Mouse (Mus musculus) liver, embryonic 14.5 days (tissue): ENCODE measurements at regions not wholly inside any gene's neighbourhood (a gene's known extent, or its start where the extent isn't known, plus 50 kb on each side); places are given as distances from the start of the nearest gene placed in this dataset.

Experiments used
- ATAC-seq: fragments of 200-750 bp; cut with Nextera tagmentation; 2 replicates; pipeline ENCODE4 v1.8.0; 2017; ENCODE audit warnings: moderate number of reproducible peaks, mild to moderate bottlenecking, moderate library complexity; ENCODE audit not compliant: insufficient read depth
- DNase-seq, 3 experiments: peaks; one replicate each; pipeline ENCODE4 v3.0.0-alpha.2; 2012 to 2013; ENCODE audit warnings: low read depth in 3 of 3, low spot score in 3 of 3
- H3K27ac ChIP-seq: fragments of 300-500 bp; sonication (generic); 2 replicates; pipeline ENCODE4 v1.5.1; 2014; ENCODE audit warnings: moderate library complexity, mild to moderate bottlenecking, control low read depth, inconsistent platforms
- H3K27me3 ChIP-seq: fragments of 300-500 bp; sonication (generic); 2 replicates; pipeline ENCODE4 v1.6.1; 2014; ENCODE audit warnings: mild to moderate bottlenecking, low read length, moderate library complexity; ENCODE audit not compliant: control insufficient read depth, insufficient read depth
- H3K36me3 ChIP-seq: fragments of 300-500 bp; sonication (generic); replicated peaks from 2 replicates; pipeline ENCODE4 v1.6.1; 2014; ENCODE audit warnings: low read depth; ENCODE audit not compliant: control insufficient read depth, insufficient read depth
- H3K4me1 ChIP-seq, 2 experiments: fragments of 200-500 bp in 1 of 2; fragments of 300-500 bp in 1 of 2; sonication (generic) in 1 of 2; replicated peaks; 2 replicates each; pipeline ENCODE4 v1.6.1; 2012 to 2014; ENCODE audit warnings: antibody characterized with exemption in 1 of 2, inconsistent platforms in 1 of 2, low read length in 1 of 2; ENCODE audit not compliant: control insufficient read depth in 2 of 2, insufficient read depth in 2 of 2
- H3K4me2 ChIP-seq: fragments of 300-500 bp; sonication (generic); 2 replicates; pipeline ENCODE4 v1.6.1; 2014; ENCODE audit warnings: low read depth, mild to moderate bottlenecking, control low read depth, moderate library complexity
- H3K4me3 ChIP-seq, 2 experiments: fragments of 200-500 bp in 1 of 2; fragments of 300-500 bp in 1 of 2; sonication (generic) in 1 of 2; 2 replicates each; pipeline ENCODE4 v1.5.1; 2012 to 2014; ENCODE audit warnings: low read depth in 2 of 2, low read length in 2 of 2, mild to moderate bottlenecking in 2 of 2, control low read depth in 1 of 2, inconsistent platforms in 1 of 2, moderate library complexity in 1 of 2; ENCODE audit not compliant: insufficient read depth in 1 of 2
- H3K9ac ChIP-seq: fragments of 300-500 bp; sonication (generic); replicated peaks from 2 replicates; pipeline ENCODE4 v1.6.1; 2014; ENCODE audit warnings: mild to moderate bottlenecking, control low read depth, moderate library complexity
- H3K9me3 ChIP-seq: fragments of 300-500 bp; sonication (generic); 2 replicates; pipeline ENCODE4 v1.6.1; 2016; ENCODE audit warnings: low read length, mixed read lengths; ENCODE audit not compliant: control insufficient read depth
- CTCF ChIP-seq: IDR thresholded peaks from 2 replicates; pipeline ENCODE4 v1.5.1; 2016; ENCODE audit warnings: antibody characterized with exemption, low read depth, control low read depth
- EP300 ChIP-seq: IDR thresholded peaks from 2 replicates; pipeline ENCODE4 v1.6.1; 2016; ENCODE audit warnings: antibody characterized with exemption, low read depth
- WGBS: fragments of 180-500 bp; shearing (Covaris S2); extraction: QIAGEN DNeasy Blood & Tissue Kit; methylation state at CpG from one replicate; pipeline ENCODE4 v1.1.7; 2014; ENCODE audit not compliant: insufficient replicate concordance; 5-methylcytosine and 5-hydroxymethylcytosine counted together

DNA sequence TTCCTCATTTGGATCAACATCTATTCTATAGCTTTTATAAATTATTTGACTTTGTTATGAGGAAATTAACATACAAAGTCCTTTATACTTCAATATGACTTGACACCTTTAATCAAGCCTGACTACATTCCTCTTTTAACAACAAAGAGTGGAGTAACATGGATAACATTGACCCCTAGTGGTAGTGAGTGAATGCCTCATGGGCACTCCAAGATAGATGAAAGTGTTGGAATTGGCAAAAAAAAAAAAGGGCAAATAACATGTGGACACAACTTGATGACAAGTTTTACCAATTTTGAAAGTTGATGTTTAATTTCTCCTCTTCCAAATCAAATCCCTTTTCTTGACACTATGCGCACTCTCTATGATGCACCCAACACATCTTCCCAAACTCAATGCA lies 111.4 kb downstream of the Ifi44 start:
- H3K4me2 ChIP-seq: no peak overlapping the region
- 87% methylated on average over 1 of the region's 1 CpGs for WGBS
- H3K27me3 ChIP-seq: no peaks in the 10 kb centered on the region
- H3K9ac ChIP-seq: no peak overlapping the region
- DNase-seq (no peak), ATAC-seq (no peak)
- no peak for TF ChIP-seq EP300
- TF ChIP-seq CTCF: no peak
- no peak overlapping the region for H3K4me3 ChIP-seq
- H3K27ac ChIP-seq: no peak overlapping the region
- H3K9me3 ChIP-seq: no peaks in the 10 kb centered on the region
- no peaks in the 10 kb centered on the region for H3K36me3 ChIP-seq
- H3K4me1 ChIP-seq: no peaks in the 10 kb centered on the region

DNA sequence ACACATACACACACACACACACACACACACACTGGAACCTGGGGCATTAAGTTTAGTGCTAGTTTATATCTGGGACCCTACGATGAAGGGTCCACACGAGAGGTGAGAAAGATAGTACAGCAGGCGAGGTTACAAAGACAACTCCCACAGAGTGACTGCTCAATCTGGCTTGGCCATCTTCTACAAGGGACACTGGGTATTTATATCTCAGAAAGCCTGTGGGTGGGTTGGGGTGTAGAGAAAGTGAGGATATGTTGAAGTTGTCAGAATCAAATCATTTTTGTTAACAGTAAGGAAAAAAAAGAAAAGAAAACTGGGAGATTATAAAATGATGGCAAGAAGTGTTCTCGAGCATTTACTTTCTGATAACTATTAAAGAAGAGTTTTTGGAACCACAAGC lies 138.8 kb downstream of the Ifi44 start:
- Histone ChIP-seq H3K4me3 (no peak overlapping the region), H3K27ac (no peak overlapping the region), H3K27me3 (no peaks in the 10 kb centered on the region), H3K9ac (no peak overlapping the region), H3K36me3 (no peaks in the 10 kb centered on the region), H3K9me3 (no peaks in the 10 kb centered on the region), H3K4me2 (no peak overlapping the region), H3K4me1 (no peaks in the 10 kb centered on the region)
- DNase-seq (no peak), ATAC-seq (no peak)
- 60% methylated on average over 4 of the region's 4 CpGs for WGBS
- TF ChIP-seq CTCF (no peak), EP300 (no peak)

DNA sequence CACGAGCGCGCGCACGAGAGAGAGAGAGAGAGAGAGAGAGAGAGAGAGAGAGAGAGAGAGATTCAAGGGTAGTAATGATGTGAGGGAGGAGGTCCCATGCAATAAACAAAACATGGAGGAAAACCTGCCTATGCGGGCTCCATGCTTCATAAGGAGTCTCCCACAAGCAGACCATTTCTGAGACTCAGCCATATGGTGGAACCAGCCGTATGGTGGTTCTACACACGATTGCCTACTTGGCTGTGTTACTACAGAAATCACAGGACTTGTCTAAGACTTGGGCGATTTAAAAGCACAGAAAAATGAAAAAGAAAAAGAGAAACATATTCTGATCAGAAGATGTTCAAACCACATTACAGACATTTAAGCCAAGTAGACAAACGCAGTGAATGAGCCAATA lies 142.1 kb downstream of the Ifi44 start:
- Histone ChIP-seq H3K36me3 (no peaks in the 10 kb centered on the region), H3K4me1 (no peaks in the 10 kb centered on the region), H3K9ac (no peak overlapping the region), H3K4me3 (no peak overlapping the region), H3K9me3 (no peaks in the 10 kb centered on the region), H3K4me2 (no peak overlapping the region), H3K27me3 (no peaks in the 10 kb centered on the region), H3K27ac (no peak overlapping the region)
- DNase-seq (no peak), ATAC-seq (no peak)
- WGBS: 76% methylated on average over 9 of the region's 10 CpGs
- TF ChIP-seq EP300: no peak
- TF ChIP-seq CTCF: no peak

DNA sequence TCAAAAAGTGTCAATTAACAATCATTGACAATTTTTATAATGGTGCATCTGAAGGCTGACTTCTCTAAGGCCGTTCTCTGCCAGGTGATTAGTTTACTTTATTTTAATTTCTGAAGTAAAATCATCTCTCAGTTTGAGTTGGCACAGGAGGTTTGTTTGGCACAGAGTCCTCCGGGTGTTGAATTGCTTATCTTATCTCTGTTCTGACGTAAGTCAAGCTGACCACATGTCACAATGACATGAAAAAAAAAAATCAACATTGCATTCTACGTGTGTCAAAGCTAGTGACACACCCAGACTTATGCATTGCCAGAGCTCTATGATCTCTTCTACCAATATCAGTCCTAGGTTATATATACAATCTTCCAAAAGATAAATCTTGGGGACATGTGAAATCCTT lies 146.4 kb downstream of the Ifi44 start:
- Histone ChIP-seq H3K9ac (no peak overlapping the region), H3K4me1 (no peaks in the 10 kb centered on the region), H3K27ac (no peak overlapping the region), H3K27me3 (no peaks in the 10 kb centered on the region), H3K36me3 (no peaks in the 10 kb centered on the region), H3K9me3 (no peaks in the 10 kb centered on the region), H3K4me2 (no peak overlapping the region), H3K4me3 (no peak overlapping the region)
- DNase-seq: no peak
- 17% methylated on average over 4 of the region's 4 CpGs for WGBS
- TF ChIP-seq CTCF (no peak), EP300 (no peak)
- no peak for ATAC-seq
